Mouse (Mus musculus): ENCODE results near the gene Olfr1309. TPM values are rescaled to one million over a fixed set of nuclear protein-coding genes. Genes with fewer than 3 reads are reported as not detected.
"Not testable (repeated sequence)": the region's sequence is repeated elsewhere in the genome, so short reads cannot be mapped to it uniquely, and the experiment has no call there.

The Olfr1309 gene
- polyA plus RNA-seq (2012; rRNA removed): not detected in 2 replicates

DNA sequence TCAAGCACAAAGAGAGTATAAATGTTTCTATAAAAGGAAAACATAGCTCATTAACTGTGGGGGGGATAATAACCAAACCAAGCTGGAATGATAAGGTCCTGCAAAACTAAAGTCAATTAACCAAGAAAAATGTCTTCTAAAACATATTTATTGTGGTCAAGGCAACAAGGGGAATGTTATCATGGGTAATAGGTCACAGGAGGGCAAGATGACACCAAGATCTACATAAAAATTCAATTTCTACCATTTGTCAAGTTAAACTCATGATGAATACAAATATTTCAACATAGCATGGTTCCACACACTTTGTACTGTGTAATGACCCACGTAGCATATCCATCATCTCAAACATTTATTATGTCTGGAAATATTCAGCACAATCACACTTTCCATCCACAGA, at the start of gene Olfr1309:
Gene Olfr1309, minus strand, starts transcription at position 101 of the 400 bp plus-strand sequence.
- H3K36me3 ChIP-seq (ENCODE audit: control insufficient read depth, insufficient read depth, low read length): no peaks in the 10 kb centered on the region
- no peak within 1 kb of the TSS for H3K27ac ChIP-seq (ENCODE audit: insufficient read depth, low read depth, low read length)
- H3K4me1 ChIP-seq (ENCODE audit: control insufficient read depth, insufficient read depth, low read length): no peaks in the 10 kb centered on the region
- WGBS: 56% methylated on average over 1 of the region's 1 CpGs
- no peak within 1 kb of the TSS for H3K4me3 ChIP-seq (ENCODE audit: insufficient read depth, low read depth, low read length)
- H3K27me3 ChIP-seq (replicated peaks; ENCODE audit: control insufficient read depth, insufficient read depth, low read length): no peaks in the 10 kb centered on the region; the same call in 1 of the 2 replicates
- DNase-seq: no peak
- TF ChIP-seq CTCF (conservative IDR thresholded peaks at IDR 0.05; ENCODE audit: insufficient read depth, insufficient read length, low read depth, low read length) (no peak), POLR2A (IDR thresholded peaks at IDR 0.05; ENCODE audit: low read depth, low read length) (no peak)

DNA sequence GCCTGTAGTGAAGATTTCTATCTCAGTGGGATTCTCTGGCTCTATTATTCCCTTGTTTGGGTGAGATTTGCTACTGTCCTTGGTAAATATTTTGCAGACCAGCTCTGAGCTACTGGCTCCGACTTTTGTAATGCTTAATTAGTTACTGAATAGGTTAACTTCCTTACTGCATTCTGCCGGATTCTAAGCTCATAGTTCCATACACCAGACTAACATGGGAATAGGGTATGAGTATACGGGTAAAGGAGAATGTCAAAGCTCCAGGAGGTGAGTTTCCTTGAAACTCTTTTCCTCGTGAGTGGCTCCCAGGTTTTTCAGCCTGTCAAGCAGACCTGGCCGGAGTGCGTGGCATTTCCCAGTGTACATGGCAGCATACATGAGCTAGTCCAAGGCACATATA, 36.9 kb upstream of the Olfr1309 start:
- 35% methylated on average over 6 of the region's 6 CpGs for WGBS
- H3K27ac ChIP-seq (ENCODE audit: insufficient read depth, low read depth, low read length); H3K27me3 ChIP-seq (replicated peaks; ENCODE audit: control insufficient read depth, insufficient read depth, low read length); H3K36me3 ChIP-seq (ENCODE audit: control insufficient read depth, insufficient read depth, low read length); H3K4me3 ChIP-seq (ENCODE audit: insufficient read depth, low read depth, low read length); H3K4me1 ChIP-seq (ENCODE audit: control insufficient read depth, insufficient read depth, low read length): not testable (repeated sequence)
- DNase-seq: peak; percentile 25

DNA sequence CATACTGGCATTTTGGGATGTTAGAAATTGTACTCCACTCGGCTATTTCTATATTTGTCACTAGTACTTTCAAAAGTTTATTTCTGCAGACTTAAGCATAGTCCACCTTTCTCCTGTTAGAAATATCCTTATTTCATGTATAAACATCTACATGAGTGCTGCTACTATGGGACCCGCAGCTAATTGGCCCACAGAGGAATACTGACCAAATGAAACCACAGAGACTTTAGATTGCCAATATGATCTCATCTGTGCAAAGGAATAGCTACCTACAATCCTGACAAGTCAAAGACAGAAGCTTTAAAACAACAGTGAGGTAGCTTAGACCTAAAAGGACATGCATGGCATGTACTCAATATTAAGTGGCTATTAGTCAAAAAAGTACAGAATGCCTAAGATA, 34.2 kb upstream of the Olfr1309 start, which contains the start of gene Olfr1311:
Gene Olfr1311, minus strand, starts transcription at position 101 of the 400 bp plus-strand sequence.
- Histone ChIP-seq H3K27ac (ENCODE audit: insufficient read depth, low read depth, low read length) (no peak within 1 kb of the TSS), H3K4me3 (ENCODE audit: insufficient read depth, low read depth, low read length) (no peak within 1 kb of the TSS), H3K4me1 (ENCODE audit: control insufficient read depth, insufficient read depth, low read length) (no peaks in the 10 kb centered on the region), H3K36me3 (ENCODE audit: control insufficient read depth, insufficient read depth, low read length) (no peaks in the 10 kb centered on the region), H3K27me3 (replicated peaks; ENCODE audit: control insufficient read depth, insufficient read depth, low read length) (no peaks in the 10 kb centered on the region)
- DNase-seq: no peak
- 87% methylated on average over 2 of the region's 2 CpGs for WGBS
- TF ChIP-seq POLR2A (IDR thresholded peaks at IDR 0.05; ENCODE audit: low read depth, low read length) (no peak), CTCF (conservative IDR thresholded peaks at IDR 0.05; ENCODE audit: insufficient read depth, insufficient read length, low read depth, low read length) (no peak)

DNA sequence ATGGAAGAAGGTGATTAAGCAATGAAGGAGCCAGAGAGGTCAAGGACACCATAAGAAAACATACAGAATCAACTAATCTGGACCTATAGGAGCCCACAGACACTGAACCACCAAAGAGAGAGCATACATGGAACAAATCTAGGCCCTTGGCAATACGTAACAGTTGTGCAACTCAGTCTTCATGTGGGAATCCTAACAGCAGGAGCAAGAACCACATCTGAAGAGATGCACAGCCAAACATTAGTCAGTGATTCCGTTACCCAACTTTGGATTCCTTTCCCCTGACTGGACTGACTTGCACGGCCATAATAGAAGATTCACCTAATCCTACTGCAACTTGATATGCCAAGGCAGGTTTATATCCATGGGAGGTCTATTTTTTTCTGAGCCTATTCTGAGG, 24.8 kb upstream of the Olfr1309 start:
- Histone ChIP-seq H3K27ac (ENCODE audit: insufficient read depth, low read depth, low read length) (no peak overlapping the region), H3K36me3 (ENCODE audit: control insufficient read depth, insufficient read depth, low read length) (no peaks in the 10 kb centered on the region), H3K4me1 (ENCODE audit: control insufficient read depth, insufficient read depth, low read length) (no peaks in the 10 kb centered on the region), H3K27me3 (replicated peaks; ENCODE audit: control insufficient read depth, insufficient read depth, low read length) (no peaks in the 10 kb centered on the region), H3K4me3 (ENCODE audit: insufficient read depth, low read depth, low read length) (no peak overlapping the region)
- 69% methylated on average over 3 of the region's 3 CpGs for WGBS
- no peak for TF ChIP-seq POLR2A (IDR thresholded peaks at IDR 0.05; ENCODE audit: low read depth, low read length)
- TF ChIP-seq CTCF (conservative IDR thresholded peaks at IDR 0.05; ENCODE audit: insufficient read depth, insufficient read length, low read depth, low read length): no peak
- no peak for DNase-seq

DNA sequence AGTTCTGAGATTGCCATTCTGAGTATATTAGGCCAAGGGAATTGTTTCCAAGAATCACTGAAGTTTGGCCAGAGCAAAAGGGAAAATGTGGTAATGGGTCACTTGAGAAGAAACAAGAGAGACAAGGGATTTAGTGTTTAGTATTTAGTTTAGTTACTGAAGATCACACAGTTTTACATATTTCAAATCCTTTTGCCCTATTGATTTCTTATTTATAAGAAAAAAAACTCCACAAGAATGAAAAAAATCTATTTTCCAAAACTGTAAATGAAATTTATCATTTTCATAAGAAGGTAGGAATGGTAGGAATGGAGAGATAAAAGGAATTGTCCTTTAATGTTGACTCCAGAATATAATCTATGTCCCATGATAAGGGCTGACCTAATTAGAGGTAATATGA, 22.5 kb upstream of the Olfr1309 start, which contains the start of gene Olfr1310:
Gene Olfr1310, minus strand, starts transcription at position 101 of the 400 bp plus-strand sequence.
- no peak within 1 kb of the TSS for H3K4me3 ChIP-seq (ENCODE audit: insufficient read depth, low read depth, low read length)

DNA sequence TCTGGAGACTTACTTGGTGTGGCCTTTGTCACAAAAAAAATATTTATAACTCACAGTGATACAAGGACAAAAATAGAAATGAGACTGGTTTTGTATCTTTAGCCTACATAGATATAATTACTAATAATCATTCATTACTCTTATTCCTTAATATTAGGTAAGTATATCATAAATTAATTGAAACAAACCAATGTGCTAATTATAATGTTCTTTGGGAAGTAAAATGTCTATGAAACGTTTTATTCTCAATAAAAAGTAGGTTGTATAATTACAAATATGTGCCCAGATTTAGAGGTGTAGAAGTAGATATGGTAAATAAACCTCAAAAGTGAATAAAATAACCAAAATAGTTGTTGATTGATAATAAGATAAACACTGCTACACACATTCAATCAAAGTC, 25.2 kb downstream of the Olfr1309 start, which contains the start of gene Olfr1308:
Gene Olfr1308, minus strand, starts transcription at position 101 of the 400 bp plus-strand sequence.
- Histone ChIP-seq H3K4me1 (ENCODE audit: control insufficient read depth, insufficient read depth, low read length) (no peaks in the 10 kb centered on the region), H3K4me3 (ENCODE audit: insufficient read depth, low read depth, low read length) (no peak within 1 kb of the TSS), H3K36me3 (ENCODE audit: control insufficient read depth, insufficient read depth, low read length) (no peaks in the 10 kb centered on the region), H3K27me3 (replicated peaks; ENCODE audit: control insufficient read depth, insufficient read depth, low read length) (no peaks in the 10 kb centered on the region), H3K27ac (ENCODE audit: insufficient read depth, low read depth, low read length) (no peak within 1 kb of the TSS)
- WGBS: 51% methylated on average over 1 of the region's 1 CpGs
- TF ChIP-seq POLR2A (IDR thresholded peaks at IDR 0.05; ENCODE audit: low read depth, low read length) (no peak), CTCF (conservative IDR thresholded peaks at IDR 0.05; ENCODE audit: insufficient read depth, insufficient read length, low read depth, low read length) (no peak)
- no peak for DNase-seq

More for the DNA sequence above, 22.5 kb upstream of the Olfr1309 start, which contains the start of gene Olfr1310:
- H3K4me1 ChIP-seq (ENCODE audit: control insufficient read depth, insufficient read depth, low read length): no peaks in the 10 kb centered on the region
- TF ChIP-seq CTCF (conservative IDR thresholded peaks at IDR 0.05; ENCODE audit: insufficient read depth, insufficient read length, low read depth, low read length) (no peak), POLR2A (IDR thresholded peaks at IDR 0.05; ENCODE audit: low read depth, low read length) (no peak)
- H3K27me3 ChIP-seq (replicated peaks; ENCODE audit: control insufficient read depth, insufficient read depth, low read length): no peaks in the 10 kb centered on the region
- DNase-seq: no peak
- no peak within 1 kb of the TSS for H3K27ac ChIP-seq (ENCODE audit: insufficient read depth, low read depth, low read length)
- H3K36me3 ChIP-seq (ENCODE audit: control insufficient read depth, insufficient read depth, low read length): no peaks in the 10 kb centered on the region

DNA sequence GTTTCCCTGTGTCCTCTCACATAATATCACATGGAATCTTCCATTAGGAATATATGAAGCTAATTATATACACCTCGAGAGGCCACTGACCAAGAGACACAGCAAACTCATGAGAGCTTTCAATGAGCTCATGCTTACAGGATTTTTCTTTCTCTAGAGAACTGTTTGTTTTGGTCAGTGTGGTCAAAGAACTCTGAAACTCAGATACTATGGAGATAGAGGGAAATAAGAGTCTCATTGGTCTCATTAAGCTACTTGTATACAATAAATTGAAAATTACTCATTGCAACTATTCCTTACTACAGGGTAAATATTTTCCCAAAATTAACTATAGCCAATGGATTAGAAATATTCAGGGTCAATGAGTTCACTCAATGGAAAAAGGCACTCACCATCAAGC, 40.7 kb downstream of the Olfr1309 start, which contains the start of gene Olfr1307:
Gene Olfr1307, minus strand, starts transcription at position 101 of the 400 bp plus-strand sequence.
- TF ChIP-seq CTCF (conservative IDR thresholded peaks at IDR 0.05; ENCODE audit: insufficient read depth, insufficient read length, low read depth, low read length): no peak
- TF ChIP-seq POLR2A (IDR thresholded peaks at IDR 0.05; ENCODE audit: low read depth, low read length): no peak
- no peak for DNase-seq
- Histone ChIP-seq H3K4me3 (ENCODE audit: insufficient read depth, low read depth, low read length) (no peak within 1 kb of the TSS), H3K27ac (ENCODE audit: insufficient read depth, low read depth, low read length) (no peak within 1 kb of the TSS), H3K27me3 (replicated peaks; ENCODE audit: control insufficient read depth, insufficient read depth, low read length) (no peaks in the 10 kb centered on the region), H3K4me1 (ENCODE audit: control insufficient read depth, insufficient read depth, low read length) (no peaks in the 10 kb centered on the region), H3K36me3 (ENCODE audit: control insufficient read depth, insufficient read depth, low read length) (no peaks in the 10 kb centered on the region)
- WGBS: 56% methylated on average over 1 of the region's 1 CpGs

Other genes with a start within 250 kb of the Olfr1309 start
- gene Olfr1301, start 239.3 kb downstream of the Olfr1309 start, polyA plus RNA-seq (2012; rRNA removed): not detected in 2 replicates
- gene Olfr1302, start 212.9 kb downstream of the Olfr1309 start, polyA plus RNA-seq (2012; rRNA removed): not detected in 2 replicates
- gene Olfr1303, start 169.9 kb downstream of the Olfr1309 start, polyA plus RNA-seq (2012; rRNA removed): not detected in 2 replicates
- gene Olfr1305, start 113.1 kb downstream of the Olfr1309 start, polyA plus RNA-seq (2012; rRNA removed): not detected in 2 replicates
- gene Olfr1306, start 74.0 kb downstream of the Olfr1309 start, polyA plus RNA-seq (2012; rRNA removed): not detected in 2 replicates
- gene Olfr1307, start 40.8 kb downstream of the Olfr1309 start, polyA plus RNA-seq (2012; rRNA removed): not detected in 2 replicates
- not detected in 2 replicates for gene Olfr1308, start 25.3 kb downstream of the Olfr1309 start, polyA plus RNA-seq (2012; rRNA removed)
- not detected in 2 replicates for gene Olfr1310, start 22.4 kb upstream of the Olfr1309 start, polyA plus RNA-seq (2012; rRNA removed)
- gene Olfr1311, start 34.1 kb upstream of the Olfr1309 start, polyA plus RNA-seq (2012; rRNA removed): not detected in 2 replicates
- gene Olfr1312, start 60.0 kb upstream of the Olfr1309 start, polyA plus RNA-seq (2012; rRNA removed): not detected in 2 replicates
- gene Olfr1313, start 87.6 kb upstream of the Olfr1309 start, polyA plus RNA-seq (2012; rRNA removed): not detected in 2 replicates
- gene Olfr1314, start 106.5 kb upstream of the Olfr1309 start, polyA plus RNA-seq (2012; rRNA removed): not detected in 2 replicates
- not detected in 2 replicates for gene Olfr1315-ps1, start 125.2 kb upstream of the Olfr1309 start, polyA plus RNA-seq (2012; rRNA removed)
- not detected in 2 replicates for gene Olfr1316, start 144.7 kb upstream of the Olfr1309 start, polyA plus RNA-seq (2012; rRNA removed)
- gene Olfr1317, start 150.0 kb upstream of the Olfr1309 start, polyA plus RNA-seq (2012; rRNA removed): not detected in 2 replicates
- gene Olfr1318, start 163.9 kb upstream of the Olfr1309 start, polyA plus RNA-seq (2012; rRNA removed): not detected in 2 replicates
- 22.5 and 22.6 TPM in 2 replicates for gene Lpcat4, start 249.2 kb upstream of the Olfr1309 start, polyA plus RNA-seq (2012; rRNA removed)

All from kidney, adult 2 months (tissue).